Mouse (Mus musculus): ENCODE measurements around the gene Usb1.

Gene Usb1

GRCm38 (mm10) chr8:95335706-95336105 is 3.6 kb downstream of the Usb1 start:
- no peak for DNase-seq (ENCODE audit: low read depth, low spot score)

DNA sequence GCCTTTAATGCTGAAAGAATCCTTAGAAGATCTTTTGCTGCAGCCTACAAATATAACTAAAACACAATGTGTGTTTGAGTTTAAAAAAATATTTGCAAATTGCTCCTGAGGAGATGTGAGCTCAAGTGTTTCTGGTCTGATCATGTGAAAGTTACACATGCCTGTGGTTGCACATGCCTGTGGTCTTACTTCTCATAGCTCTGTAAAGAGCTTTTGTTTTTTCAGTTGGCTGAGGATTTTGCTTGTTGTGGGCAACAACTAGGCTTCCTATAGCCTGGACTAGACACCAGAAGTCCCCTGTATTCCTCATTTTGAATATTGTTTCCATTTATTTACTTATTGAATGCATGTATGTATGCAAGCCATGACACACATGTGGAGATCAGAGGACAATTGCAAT is 4.3 kb downstream of the Usb1 start:
- no peak for DNase-seq (ENCODE audit: low read depth, low spot score)

GRCm38 (mm10) chr8:95341721-95342120 is 9.6 kb downstream of the Usb1 start:
- no peak for DNase-seq (ENCODE audit: low read depth, low spot score)

- DNase-seq (ENCODE audit: low read depth, low spot score) = no peak
These were observed 12.6 kb downstream of the Usb1 start for GRCm38 (mm10) chr8:95344668-95345067.

GRCm38 (mm10) chr8:95346643-95347545 is 14.8 kb downstream of the Usb1 start:
- DNase-seq (ENCODE audit: low read depth, low spot score) = peak; percentile 73

GRCm38 (mm10) chr8:95348356-95348755 is 16.3 kb downstream of the Usb1 start:
- no peak for DNase-seq (ENCODE audit: low read depth, low spot score)

DNA sequence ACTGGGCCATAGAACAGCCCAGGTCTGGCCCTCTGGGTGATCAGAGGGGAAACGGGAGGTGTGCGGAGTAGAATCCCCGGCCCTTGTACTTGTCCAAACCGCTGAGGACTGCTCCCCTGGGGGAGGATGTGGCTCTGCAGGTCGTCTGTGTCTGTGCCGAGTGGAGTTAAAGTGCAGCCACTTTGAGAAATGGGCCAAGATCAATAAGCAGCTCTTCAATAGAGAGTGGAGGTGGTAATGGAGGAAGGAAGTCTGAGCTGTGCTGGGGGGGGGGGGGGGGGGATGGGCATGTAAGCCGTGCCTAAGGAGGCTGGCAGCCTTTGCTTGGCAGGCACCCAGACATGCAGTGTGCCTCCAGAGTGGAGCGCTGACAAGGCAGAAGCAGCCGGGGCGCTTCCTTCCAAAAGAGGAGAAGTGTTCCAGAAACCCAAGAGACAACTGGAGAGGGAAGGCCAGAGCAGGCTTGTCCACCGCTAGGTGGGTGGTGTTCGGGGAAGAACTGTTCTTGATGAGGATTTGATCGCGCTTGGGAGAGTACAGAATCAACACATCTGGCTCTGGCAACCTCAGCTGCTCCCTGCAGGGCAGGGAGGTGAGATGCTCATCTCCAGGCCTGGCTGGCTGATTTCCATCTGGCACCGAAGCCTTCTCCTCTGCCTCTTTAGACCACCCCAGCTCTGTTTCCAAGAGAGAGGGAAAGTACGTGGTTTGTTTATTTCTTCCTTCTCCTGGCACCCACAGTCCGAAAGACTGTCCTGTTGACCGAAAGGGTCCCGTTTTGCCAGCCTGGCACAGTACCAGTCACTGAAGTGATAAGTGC is 16.9 kb downstream of the Usb1 start:
- DNase-seq (ENCODE audit: low read depth, low spot score) = peak; percentile 55

DNA sequence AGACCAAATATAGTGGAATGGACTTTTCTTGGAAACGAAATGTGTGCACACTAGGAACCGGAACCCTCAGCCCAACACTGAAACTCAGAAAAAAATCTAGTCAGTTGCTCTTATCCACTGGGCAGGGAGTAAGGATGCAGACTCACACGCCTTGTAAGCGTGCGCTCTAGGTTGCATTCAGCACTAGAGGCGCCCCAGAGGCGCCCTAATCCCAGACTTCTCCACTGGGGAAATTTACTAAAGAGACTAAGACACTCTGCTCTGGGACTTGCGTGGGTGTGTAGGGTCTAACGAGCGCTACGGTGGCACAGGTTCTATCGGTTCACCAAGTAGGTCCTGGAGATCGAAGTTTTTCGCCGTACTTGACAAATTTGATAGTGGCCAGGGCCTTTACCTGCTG is 19.4 kb downstream of the Usb1 start:
- no peak for DNase-seq (ENCODE audit: low read depth, low spot score)

DNA sequence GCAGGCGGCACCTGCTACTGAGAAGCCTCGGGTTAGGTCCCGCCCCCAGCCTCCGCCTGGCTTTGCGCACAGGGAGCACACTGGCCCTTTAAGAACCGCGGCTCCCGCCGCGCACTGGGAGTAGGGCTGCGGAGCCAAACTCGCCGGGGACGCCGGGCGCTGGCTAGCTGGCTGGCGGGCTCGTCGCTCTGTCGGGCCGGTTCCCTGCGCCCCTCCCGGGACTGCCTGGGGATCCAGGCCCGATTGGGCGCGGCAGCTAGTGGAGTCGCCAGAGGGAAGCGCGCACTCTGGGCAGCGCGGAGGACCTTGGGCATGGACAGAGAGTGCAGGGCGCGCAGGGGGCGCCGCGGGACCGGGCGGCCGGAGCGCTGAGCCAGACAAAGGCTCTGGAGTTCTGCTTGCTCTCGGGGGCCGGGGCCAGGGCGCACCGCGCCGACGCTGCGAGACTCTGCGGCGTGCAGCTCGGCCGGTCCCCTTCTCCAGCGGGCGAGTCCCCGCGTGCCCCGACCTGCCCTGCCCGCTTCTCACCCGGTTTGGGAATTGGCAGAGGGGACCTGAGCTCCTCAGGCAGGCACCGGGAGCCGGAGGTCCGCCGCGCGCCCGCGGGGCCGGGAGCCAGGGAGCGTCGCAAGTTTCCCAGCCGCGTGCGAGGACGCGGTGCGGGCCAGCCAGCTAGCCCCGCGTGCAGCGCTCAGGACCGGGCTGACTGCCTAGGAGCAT is 20.2 kb downstream of the Usb1 start, which contains the start of gene Mmp15:
TSS of gene Mmp15 (plus strand) at position 118 of the 720 bp plus-strand sequence.
- no peak for DNase-seq (ENCODE audit: low read depth, low spot score)

DNA sequence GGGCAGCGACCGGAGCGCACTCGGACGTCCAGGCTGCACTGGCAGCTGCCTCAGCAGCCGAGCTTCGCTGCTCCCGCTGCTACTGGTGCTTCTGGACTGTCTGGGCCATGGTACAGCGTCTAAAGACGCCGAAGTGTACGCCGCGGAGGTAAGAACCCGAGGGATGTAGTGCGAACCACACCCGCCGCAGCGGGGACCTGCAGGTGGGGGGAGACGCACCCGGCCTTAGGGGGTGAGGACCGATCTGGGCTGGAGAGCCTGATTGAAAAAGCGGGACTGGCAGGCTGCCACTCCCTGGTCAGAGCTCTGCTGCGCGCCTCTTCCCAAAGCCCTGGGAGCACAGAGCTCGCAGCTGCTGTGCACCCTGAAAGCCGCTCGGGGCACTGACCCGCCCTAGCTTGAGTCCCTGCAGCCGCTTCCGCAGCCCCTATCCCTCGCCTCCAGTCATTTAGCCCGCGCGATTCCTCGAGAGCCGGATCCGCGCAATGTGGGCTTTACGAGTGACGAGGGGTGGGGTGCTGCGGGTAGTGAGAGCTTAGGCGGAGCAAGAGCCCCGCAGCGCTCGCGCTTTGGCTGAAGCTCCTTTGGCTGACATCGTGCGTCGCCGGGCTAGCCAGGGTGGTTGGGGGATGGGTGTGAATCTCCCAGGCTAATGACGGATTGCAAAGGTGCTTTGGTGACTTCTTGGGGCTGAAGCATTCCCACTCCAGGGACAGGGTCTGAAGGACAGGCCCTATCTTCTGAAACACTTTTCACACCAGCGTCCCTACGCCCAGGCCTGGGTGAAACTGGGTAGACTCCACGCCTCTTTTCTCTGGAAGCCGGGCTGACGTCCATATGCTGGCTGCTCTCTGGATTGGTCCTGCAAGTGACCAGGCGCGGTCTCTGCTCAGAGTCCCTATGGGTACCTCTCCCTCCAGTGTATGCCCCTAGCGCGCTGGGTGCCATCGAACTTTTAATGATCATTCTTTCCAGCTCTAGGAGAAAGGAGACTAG is 21.1 kb downstream of the Usb1 start:
- DNase-seq (ENCODE audit: low read depth, low spot score) = no peak

GRCm38 (mm10) chr8:95354606-95355005 is 22.5 kb downstream of the Usb1 start:
- no peak for DNase-seq (ENCODE audit: low read depth, low spot score)

DNA sequence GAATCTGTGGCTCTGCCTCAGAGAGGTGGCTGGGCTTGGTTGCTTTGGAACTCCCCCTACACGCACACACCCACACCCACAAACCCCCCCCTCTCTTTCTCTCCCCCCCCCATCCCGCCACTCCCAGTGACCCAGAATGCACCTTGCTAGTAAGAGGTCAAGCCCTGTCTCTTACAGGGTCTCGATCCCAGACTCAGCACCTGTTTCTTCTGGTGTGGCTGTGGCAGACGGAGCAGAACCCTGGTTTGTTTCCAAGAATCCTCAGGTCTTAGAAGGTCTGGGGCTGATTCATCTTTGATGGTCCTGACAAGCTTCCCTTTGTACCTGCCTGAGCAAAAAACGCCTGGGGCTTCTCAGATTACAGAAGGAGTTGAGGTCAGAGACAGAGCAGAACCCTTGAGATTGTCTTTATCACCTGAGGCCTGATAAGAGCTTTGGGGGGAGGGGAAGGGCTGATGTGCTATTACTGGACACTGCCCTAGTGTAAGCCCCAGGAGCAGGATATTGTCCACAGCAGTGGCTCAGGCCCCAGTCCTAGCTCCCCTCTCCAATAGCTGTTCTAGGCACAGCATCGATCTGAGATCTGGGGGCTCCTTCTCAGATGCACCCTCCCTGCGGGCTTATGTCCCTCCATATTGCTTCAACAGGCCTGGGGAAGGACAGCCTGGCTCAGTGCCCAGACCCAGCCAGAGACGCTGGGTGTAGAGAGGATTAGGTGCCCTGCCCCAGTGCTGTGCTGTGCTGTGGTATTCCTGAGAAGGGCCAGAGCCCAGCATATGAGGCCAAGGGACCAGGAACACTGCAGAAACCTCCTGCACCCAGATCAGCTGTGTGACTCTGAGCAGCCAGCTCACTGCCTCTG is 26.7 kb downstream of the Usb1 start:
- DNase-seq (ENCODE audit: low read depth, low spot score) = no peak

DNA sequence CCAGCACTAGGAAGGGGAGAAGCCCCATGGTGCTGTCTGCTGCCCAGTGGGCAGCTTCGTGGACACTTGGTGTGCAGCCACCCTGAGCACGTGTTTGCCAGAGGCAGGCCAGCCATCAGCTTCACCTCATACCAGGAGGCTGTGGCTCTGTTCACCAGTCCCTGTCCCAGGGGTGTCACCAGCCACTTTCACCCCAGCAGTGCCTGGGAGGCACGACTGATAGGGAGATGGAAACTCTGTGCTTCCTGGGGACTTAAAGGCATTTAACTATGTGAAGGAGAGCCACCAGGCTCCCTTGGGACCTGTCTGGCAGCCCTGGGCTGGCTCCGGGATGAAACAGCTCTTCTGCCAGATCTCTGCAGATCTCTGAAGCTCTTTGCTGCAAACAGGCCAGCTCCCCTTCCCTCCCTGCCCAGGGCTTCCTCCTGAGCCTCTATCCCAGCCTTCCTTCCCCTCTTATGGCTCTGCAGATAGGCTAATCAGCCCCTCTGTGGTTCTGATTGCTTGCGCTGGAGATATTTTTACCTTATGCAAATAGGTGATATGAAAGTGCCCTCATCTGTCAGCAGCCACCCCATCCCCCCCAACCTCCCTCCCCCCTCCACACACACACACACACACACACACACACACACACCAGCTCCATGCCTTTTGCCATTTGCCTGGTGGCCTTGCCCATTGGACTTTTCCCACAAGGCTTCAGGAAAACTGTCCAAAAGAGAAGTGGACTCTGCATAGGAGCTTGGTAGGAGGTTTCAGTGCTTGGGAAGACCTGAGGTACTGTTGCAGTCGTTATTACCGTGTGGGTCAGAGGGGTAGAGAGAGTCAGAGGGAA is 28.3 kb downstream of the Usb1 start:
- no peak for DNase-seq (ENCODE audit: low read depth, low spot score)

- DNase-seq (ENCODE audit: low read depth, low spot score) = no peak
These were observed 28.9 kb downstream of the Usb1 start for GRCm38 (mm10) chr8:95361016-95361341.

- no peak for DNase-seq (ENCODE audit: low read depth, low spot score)
These were observed 30.2 kb downstream of the Usb1 start for GRCm38 (mm10) chr8:95362272-95362671.

GRCm38 (mm10) chr8:95363849-95364248 is 31.8 kb downstream of the Usb1 start:
- DNase-seq (ENCODE audit: low read depth, low spot score) = no peak

DNA sequence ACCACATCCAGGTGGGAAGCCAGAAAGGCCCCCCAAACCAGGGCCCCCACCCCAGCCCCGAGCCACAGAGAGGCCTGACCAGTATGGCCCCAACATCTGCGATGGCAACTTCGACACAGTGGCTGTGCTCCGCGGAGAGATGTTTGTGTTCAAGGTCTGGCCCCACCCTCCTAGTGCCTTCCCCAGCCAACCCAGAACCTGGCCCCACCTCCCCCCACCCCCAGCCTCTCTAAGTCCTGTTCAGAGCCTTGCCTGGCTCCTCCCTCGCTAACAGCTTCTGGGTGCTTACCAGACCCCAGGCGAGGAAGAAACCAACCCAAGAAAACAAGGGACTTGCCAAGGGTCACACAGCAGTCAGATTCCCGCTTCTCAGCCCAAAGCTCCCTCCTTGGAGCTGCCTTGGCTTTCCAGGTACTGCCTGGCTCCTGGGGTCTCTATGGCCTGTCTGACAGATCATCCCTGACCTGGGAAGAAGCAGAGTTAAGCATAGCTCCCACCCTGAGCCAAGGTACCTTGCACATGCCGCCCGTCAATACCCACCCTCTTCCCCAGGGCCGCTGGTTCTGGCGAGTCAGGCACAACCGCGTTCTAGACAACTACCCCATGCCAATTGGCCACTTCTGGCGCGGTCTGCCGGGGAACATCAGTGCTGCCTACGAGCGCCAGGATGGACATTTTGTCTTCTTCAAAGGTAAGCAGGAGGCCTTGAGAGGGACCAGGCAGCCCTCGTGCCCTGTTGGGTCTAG is 37.7 kb downstream of the Usb1 start:
- DNase-seq (ENCODE audit: low read depth, low spot score) = peak; percentile 84

DNA sequence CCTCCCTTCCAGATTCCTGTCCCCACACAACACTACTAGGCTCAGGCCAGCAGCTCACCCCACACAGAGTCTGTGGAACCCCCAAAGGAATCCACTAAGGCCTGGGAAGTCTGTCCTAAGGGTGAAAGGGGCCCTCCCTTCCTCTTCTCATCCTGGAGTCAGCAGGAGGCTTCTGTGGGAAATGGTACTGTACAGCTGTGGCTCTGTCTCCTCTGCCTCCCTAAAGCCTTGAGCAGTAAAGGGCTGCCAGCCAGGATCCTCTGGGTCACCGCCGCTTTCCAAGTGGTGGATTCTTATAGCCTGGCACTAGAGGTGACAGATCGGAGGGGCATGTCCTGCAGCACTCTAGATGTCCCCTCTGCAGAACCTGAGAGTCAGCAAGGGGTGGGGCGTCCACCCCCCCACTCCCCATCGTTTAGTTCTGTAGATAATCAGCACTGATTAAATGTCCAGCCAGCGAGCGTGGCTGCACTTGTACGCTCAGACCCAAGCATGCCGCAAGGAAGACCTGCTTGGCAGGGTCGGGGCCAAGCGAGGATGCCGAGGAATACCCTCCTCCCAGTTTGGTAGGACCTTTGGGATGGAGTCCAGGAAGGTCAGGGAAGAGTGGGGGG is 41.4 kb downstream of the Usb1 start:
- no peak for DNase-seq (ENCODE audit: low read depth, low spot score)
